Mouse (Mus musculus) right cerebral cortex, postnatal 14 days (tissue): Measurements from ENCODE around the gene Recql.

Experiments
- DNase-seq: peaks from one replicate; pipeline ENCODE4 v3.0.0; 2022

Recql gene

DNA sequence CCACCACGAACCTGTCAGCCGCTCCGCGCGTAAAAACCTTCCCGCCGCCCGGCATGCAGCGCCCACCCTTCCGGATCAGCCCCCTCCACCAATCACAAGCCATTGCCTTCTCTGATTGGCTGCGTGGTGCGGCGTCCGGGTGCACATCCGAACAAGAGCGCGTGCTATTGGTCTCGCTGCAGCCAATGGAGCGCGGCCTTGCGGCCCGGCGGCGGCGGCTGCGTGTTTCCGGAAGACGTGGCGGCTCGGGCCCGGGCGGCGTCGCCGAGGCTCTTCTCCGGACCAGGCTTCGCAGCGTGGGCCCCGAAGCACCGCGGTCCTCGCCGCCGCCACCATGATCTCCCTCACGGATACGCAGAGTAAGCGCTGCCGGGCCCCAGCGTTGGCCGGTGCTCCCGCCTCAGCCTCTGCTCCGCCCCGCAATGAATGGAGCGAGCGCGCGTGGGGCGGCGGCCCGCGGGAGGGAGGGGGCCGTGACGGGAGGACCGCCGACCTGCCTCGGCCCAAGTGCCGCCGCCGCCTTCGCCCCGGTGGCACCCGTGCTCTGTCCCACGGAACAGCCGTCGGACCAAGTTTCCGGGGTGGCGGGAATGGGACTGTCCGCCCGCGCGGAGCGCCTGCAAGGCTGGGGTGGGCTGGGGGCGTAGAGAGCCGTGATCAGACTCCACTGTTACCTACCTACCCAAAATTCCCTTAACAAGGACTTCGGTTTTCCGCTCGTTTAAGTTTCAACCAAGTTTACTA is at the start of gene Recql, which contains the start of gene Golt1b:
TSS of gene Recql (minus strand) at position 77 of the 744 bp plus-strand sequence.
TSS of gene Golt1b (plus strand) at position 211 of the 744 bp plus-strand sequence.
- peak; percentile 98 for DNase-seq

DNA sequence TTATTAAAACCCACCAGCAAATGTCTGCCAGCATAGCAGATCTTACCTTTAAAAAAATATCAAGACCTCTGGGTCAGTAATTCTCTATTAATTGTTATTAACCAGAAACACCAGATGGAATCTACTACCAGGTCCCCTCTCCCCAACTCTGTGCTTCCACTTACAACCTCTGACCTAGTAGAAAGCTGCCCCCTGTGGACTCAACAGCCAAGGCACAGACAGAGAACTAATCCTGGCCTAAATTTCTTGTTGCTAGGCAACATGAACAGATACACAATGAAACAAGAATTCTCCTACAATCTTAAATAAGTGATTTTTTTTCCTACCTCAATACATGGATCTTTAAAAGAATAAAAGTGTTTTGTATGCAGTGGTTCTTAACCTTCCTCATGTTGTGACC is 42.2 kb upstream of the Recql start:
- no peak for DNase-seq

DNA sequence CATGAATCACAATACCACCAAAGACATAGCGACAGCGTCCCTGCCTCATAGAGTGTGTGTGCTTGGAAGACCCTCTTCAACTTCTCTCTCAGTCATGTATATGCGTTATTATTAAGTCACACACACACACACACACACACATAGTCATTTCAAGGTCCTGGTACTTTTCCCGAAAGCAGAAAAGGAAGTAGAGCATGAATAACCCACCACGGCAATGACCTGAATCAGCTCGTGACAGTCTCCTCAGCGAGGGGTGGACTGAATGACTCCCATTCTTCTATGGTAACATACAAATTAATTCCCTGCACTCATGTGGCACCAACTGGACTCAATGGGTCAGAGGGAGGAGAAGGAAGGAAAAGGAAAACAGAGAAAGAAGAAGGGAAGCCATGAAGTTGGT is 38.1 kb upstream of the Recql start:
- no peak for DNase-seq

DNA sequence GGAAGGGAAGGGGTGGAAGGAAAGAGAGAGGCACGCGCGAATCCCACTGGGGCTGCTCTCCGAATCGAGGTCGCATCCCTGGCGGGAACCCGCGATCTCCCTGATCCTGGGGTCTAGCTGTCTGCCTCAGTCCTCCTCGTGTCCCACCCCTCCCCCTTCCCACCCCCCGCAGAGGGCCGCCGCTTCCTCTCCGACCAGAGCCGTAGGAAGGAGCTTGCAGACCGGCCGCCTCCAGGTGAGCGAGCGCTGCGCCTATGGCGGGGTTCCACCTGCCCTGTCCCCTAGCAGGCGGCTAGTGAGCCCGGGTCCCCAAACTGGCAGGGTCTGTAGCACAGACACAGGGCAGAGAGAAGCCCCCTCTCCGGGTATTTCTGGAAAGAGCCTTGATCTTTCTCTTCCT is 27.7 kb upstream of the Recql start:
- no peak for DNase-seq

DNA sequence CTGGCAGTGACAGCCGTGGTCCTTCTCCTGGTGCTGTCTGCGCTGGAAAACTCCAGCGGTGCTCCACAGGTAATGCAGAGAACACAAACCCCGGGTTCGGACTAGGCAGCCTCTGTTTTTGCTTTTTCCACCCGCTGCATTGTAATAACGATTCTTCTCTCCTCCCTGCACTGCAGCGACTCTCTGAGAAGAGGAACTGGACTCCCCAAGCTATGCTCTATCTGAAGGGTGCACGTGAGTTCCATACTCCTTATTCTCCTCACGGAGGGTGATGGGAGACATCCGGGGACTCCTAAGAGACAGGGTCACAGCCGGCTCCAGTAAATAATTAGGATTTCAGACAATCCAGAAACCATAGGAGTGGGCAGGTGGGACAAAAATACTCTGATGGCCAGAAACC is 27.0 kb upstream of the Recql start:
- no peak for DNase-seq

DNA sequence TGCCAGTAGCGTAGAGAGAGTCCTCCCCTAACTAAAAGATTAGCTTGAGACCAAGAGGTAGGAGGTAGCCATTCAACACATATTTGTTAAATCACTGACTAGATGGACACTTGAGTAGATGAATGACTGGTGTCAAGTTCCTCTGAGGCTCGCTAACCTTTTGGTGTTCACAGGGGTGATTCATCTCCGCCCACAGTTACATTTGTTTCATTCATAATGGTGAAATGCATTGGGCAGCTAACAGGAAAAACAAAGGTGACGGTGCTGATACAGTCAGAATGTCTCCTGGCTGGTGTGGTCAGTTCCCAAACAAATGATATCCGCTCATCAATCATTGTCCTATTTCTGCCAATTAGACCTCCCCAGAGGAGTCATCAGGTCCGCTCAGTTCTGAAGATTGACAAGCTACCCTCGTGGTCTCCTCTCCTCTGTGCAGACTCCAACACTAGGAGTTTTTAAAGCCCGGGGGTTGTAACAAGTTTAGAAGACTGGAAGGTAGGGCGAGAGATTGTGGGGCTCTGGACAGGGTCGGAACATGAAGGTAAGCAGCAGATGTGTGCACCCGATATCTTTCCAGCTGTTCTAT is 26.1 kb upstream of the Recql start, which contains the start of gene Spx:
TSS of gene Spx (plus strand) at position 536 of the 586 bp plus-strand sequence.
- no peak for DNase-seq

DNA sequence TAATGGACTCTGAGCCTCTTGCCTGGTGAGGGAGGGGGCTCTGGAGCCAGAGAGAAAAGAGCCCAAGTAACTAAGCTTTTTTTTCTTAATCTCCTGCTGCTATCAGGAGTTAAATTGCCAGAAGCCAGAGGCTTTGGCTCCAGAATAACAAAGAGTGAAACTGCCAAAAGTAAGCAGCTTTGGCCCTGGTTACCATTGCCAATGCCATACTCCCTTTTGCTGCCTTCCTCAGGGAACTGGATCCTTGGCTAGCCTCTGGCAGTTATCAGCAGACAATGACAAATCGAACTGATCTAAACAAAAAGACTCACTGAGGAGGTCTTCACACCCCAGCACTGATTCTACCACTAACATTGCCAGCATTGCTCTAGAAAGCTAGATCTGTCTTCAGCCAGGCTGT is 24.3 kb upstream of the Recql start:
- no peak for DNase-seq

DNA sequence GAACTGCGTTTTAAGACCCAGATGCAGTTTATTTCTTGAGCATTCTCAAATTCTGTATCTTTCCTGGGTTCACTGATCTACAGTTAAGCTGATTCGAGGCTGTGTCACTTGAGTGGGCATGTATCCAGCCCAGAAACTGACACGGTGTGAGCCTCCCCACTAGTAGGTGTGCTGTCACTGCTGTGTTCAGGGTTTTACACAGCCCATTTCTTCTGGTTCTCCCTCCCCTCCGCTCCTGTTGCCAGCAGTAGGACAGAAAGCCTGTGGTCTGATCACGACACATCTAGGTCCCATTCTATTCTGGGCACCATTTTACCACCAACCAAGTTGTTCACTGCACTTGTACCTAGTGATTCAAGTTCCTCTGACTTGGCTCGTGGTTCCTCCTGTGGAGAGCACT is 8.9 kb upstream of the Recql start:
- DNase-seq: no peak

DNA sequence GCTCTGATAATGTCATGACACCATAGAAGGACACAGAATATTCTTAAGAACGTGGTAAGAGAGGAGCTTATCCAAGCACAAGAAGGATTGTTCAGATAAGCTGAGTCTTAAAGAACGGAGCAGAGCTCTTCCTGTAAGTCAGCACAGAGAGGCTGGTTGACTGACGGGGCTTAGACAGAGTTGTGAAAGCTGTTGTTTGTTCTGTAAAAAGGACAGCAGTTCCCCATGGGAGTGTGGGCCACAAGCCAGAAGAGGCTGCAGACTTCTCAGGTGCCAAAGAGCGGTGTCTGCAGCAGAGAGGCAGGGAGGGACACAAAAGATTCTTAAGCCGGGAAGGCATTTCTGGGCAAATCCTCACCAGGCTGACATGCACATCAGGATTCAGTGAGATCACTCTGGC is 7.8 kb upstream of the Recql start:
- peak; percentile 19 for DNase-seq

DNA sequence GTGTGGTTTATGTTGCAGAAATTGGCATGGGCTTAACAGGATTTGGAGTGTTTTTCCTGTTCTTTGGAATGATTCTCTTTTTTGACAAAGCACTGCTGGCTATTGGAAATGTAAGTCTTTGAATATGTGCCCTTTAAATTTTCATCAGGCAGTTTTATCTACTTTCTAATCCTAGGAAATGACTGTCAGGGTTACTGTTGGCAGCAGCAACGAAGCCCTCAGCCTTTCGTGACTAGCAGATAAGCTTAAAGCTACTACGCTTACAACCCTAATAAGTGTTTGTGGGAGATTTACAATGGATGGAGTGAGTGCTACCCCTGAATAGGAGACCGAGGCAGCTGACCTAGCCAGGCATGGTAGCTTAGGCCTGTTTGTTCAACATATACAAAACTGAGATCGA is 5.4 kb upstream of the Recql start:
- no peak for DNase-seq

DNA sequence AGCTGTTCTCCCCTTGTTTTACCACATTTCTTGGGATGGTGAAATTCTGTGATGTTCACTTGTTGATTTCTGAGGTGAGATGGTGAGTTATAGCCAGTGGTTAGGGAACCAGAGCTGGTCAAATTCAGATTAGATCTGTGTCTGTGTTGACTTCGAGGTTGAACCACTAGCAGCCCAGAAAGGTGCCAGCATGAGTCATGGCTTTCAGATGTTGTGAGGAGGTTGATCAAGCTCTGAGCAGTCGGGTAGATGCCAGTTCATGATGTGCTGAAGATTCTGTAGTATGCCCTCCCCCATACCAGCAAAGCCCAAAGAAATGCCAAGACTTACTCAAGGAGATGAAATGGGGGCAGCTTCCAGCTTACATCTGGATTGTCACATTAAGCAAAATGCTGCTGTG is 2.2 kb upstream of the Recql start:
- no peak for DNase-seq

DNA sequence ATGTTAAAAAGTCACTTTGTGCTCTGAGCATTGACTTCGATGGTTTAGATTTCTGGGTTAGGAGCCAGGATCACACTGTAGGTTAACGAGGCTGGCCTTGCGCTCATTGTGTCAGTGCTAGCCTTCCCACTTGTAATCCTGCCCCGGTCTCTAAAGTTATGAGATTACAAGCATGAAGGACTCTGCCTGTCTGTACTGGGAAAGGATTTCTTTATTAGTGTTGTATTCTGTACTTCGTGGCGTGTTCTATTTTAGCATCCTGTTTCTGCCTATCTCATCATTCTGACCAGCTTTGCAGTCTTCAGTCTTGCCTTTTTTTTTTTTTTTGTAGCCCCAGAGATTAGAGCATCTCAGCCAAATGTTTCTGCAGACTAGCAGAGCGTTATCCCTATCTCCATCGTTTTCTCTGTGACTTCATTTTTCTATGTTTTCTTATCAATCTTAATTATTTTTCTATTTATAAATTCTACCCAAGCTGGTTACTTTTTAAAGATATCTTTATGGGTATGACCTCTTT is 926 bp upstream of the Recql start:
- DNase-seq: no peak

DNA sequence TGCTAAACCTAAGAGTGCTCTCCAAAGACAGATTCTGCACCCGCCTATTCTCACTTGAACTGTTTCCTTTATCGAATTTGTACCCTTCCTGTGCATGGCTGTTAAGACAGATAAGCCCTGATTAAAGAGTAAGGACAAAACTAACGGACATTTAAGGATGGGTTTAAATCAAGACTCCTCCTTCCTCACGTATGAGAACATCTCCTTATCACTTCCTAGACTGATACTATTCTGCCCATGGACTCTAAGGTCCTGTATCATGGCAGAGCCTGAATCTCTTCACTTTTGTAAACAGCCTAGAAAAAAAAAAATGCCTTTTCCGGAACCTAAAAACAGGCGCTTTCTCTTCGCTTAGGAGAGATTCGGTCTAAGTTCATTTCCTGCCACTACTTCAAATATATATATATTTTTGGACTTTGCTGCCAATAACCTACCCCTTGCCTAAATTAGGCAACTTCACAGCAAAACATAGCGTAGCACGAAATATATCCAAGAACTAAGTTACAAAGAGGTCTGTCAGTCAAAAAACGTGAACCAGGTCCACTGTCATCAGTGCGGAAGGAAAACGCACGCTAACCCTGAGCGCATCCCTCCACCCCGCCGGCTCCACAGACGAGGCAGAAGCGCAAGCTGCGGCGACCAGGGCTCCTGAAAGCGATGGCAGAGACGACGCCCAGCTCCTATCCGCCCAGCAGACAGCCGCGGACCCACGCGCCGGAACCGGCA is 439 bp downstream of the Recql start:
- DNase-seq: no peak

DNA sequence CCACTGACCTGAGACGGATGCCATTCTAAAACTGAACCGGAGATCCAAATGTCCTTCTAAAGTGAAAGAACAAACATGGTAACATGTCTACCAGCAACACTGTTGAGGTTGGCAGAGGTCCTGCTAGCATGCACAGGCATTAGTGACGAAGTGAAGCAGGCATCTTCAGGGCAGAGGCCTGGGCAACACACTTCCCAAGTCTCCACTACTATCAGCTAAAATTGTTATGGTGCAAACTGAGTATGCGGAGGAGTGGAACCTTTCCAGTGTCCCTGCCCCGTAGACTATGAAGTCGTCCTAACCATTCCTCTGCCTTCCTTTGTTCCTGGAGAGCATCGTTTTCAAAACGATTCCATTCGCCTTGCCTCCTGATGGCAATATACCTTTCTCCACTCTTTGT is 2.4 kb downstream of the Recql start:
- DNase-seq: no peak

DNA sequence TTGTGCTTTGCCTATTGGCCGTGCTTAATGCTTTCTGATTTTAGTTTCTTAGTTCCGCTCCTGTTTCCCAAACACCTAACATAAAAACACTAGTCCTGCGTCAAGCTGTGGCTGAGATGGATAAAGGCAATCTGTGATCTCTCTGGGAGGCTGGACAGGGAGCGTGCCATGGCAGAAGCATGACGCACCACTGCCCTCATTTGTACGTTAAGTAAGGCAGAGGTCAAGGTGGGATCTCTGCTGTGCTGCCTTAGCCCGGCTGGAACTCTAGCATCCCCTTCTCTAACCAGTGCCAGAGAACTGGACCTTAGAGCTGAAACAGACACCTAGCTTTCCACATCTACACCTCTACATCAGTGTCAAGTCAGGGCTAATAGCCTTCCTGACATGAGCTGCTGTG is 5.3 kb downstream of the Recql start:
- no peak for DNase-seq

DNA sequence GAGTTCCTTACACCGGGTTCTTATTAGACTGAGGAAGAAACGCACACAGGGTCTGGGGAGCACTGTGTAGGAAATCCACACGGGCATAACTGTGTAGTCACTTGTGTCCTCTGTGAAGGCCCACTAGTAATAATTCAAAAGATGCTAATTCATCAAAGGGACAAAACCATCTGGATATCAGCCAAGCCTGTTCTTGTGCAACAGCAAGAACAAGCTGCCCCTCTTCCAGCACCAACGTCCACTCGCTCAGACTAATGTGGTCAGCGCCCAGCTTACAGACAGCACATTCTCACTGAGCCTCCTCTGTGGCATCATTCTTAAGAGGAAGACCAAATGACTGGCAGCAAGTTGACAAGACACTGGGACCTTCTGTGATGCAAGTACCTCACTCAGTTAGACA is 6.9 kb downstream of the Recql start:
- no peak for DNase-seq

DNA sequence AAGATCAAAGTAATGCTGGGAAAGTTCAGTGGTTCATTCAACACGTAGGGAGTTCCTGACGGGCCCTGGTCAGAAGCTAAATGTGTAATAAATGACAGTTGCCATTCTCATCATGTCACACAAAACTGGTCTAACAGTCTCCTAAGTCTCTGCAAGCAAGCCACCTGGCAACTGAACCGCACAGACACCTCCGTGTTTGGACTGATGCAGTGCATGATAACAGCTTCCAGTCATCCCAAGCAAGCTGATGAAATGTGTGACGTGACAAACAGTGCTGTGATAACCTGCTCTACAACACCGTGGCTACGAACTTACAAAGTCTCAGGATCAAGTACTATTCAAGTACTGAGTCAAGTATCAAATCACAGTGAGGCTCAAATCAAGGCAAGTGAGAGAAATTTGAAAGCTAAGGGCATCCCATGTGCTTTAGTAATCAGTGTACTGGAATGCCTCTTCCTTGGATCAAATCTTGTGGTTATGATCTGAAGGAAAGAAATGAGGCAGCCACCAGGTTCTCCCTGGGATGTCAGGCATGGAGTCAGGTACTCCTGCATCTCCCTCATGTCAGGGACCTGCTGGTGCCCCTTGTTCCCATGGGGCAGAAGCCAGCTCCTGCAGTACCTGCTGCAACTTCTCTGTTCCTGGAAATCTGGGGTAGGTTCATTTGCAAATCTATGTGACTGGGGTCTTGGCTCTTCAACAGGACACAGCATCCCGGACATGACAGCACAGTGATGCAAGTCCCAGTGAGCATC is 8.1 kb downstream of the Recql start:
- DNase-seq: no peak

DNA sequence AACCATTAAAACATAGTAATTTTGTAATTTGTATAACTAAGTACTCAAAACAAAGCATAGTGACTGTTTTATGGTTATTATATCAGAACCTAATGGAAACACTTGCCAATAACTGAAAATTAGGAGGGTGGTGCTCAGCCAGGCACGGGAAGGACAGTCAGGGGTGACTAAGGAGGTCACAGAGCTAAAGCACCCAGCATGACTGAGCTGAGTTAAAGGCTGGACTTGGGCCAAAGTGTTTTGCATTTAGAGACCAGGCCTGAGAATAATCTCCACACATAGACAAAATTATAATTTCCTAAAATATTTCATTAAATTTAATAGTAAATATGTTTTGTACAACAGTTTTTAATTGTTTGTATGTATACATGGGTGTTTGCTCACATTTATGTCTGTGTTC is 9.8 kb downstream of the Recql start:
- DNase-seq: no peak

DNA sequence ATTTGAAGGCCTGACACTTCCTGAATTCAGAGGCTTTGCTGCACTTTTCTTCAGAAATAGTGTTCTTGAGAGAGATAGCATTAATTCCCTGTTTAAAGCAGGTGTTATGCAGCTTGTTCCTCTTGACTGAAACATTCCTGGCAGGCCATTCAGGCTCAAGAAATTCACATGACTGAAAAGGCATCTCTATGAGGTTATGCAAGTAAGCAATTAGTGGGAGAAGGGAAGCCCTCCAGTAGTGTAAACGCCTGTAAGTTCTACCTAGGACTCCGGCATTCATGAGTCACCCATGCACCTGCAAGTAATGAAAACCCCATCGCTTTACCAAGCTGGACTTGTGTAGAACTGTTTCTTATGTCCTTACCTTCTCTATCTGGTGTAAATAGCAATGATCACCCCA is 17.3 kb downstream of the Recql start:
- no peak for DNase-seq

DNA sequence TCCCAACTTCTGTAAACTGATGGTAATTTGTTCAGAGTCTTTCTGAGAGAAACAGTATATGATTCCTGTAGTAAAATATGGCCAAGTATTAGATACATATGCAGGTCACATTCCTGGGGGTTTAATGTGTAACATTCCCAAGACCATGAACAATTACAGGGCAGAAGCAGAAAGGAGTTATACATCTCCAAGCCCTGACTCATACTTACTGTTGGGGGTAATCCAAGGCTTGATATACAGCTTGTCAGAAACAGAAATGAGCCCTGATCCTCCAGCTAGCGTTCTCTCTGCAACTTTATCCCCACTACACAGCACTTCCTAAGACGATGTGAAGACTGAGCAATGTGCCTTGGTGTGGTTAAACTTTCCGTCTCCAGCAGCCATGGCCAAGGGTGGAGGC is 19.3 kb downstream of the Recql start:
- no peak for DNase-seq

DNA sequence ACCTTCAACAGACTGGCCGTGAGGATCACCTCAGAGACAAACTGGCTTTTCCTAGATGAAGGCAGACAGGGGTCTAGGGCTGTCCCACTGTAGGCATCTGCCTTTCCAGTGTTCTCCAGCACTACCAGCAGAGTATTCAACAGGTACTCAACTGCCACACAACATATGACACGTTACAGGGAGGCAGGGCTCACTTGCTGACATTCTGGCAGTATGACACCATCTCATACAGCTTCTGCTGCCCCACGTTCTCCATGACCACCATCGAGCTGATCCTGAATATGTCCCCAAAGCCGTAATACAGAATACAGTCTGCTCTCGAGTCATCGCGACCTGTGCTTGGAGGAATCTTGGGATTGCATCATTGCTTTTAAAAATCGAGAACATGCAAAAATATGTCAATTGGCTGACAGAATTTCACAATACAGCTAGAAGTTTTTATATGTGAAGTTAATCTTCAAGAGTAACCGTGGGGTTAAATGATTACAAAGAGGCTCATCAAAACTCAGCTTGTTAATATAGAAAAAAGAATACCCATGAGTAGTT is 20.3 kb downstream of the Recql start:
- no peak for DNase-seq

DNA sequence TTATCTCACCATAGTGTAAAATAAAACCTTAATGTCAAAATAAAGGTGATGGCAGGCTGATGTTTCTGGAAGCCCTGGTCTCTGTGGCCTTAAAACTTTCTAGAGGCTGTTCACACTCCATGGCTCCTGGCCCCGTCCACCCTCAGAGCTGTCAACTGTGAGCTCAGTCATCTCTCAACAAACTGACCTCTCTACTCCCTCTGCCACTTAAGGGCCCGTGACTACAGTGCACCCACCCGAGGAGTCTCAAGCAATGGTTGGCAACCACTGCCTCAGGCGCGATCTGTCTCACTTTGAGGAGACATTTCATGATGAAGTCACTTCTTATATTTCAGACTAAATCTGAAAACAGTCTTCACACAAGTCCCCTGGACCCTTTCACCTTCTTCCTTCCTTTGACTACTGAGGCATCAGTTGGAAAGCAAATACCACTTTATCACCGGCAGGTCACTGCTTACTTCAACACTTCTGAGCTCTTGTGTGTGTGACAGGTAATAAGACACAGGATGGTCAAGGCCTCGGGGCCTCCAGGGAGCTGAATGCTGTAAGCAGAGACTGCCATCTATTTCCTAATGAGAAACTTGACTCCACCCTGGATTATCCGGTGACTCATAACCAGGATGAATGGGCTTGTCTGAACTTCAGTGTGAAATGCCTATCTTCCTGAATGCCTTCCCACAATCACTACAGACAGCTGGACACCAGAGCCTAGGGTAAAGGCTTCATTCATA is 21.0 kb downstream of the Recql start:
- no peak for DNase-seq
